Comparison of ENCODE assay signal across 8 mouse cellular contexts in genomic region chr8:110901839-110902578, GRCm38 (mm10). TPM values are rescaled to one million over a fixed set of nuclear protein-coding genes. Genes with fewer than 3 reads are reported as not detected.
A peak's percentile ranks its signal among the peaks of the same experiment; 100 is the strongest.
DNase-seq lines count a peak whose midpoint lies in the region; ATAC-seq and TF ChIP-seq lines count a peak whose summit lies in the region.

TSS of gene Fuk (minus strand) at chr8:110902488.

- 3% methylated on average over 30 of the region's 30 CpGs for WGBS in hindbrain, embryonic 10.5 days
- WGBS in lung, postnatal 0 days: 3% methylated on average over 30 of the region's 30 CpGs

- no peak for TF ChIP-seq CTCF in lung, postnatal 0 days (IDR thresholded peaks at IDR 0.05)

- peak within 1 kb of the TSS; percentile 85 for H3K27ac ChIP-seq in hindbrain, embryonic 10.5 days
- no peak within 1 kb of the TSS for H3K27ac ChIP-seq in lung, postnatal 0 days (ENCODE audit: low read length)

- no peaks in the 10 kb centered on the region for H3K9me3 ChIP-seq in hindbrain, embryonic 10.5 days
- H3K9me3 ChIP-seq in lung, postnatal 0 days (ENCODE audit: low read length): no peaks in the 10 kb centered on the region

- peak; percentile 95 for ATAC-seq in frontal cortex, adult (ENCODE audit: low TSS enrichment)
- ATAC-seq in lung, postnatal 0 days: peak; percentile 97

- no peaks in the 10 kb centered on the region for H3K27me3 ChIP-seq in hindbrain, embryonic 10.5 days (ENCODE audit: insufficient read depth, poor library complexity, severe bottlenecking)
- no peaks in the 10 kb centered on the region for H3K27me3 ChIP-seq in lung, postnatal 0 days (replicated peaks; ENCODE audit: insufficient read depth, low read length)

- DNase-seq in NIH3T3 (ENCODE audit: low read depth): peak; percentile 88
- peak; percentile 87 for DNase-seq in cerebellum, adult 9-10 months
- peak; percentile 75 for DNase-seq in hindbrain, embryonic 10.5 days (ENCODE audit: low spot score)
- peak; percentile 82 for DNase-seq in layer of hippocampus, adult 9-11 months
- DNase-seq in lung, postnatal 0 days (ENCODE audit: low spot score): peak; percentile 83
- DNase-seq in ovary, postnatal 14 days (ENCODE audit: low spot score): peak; percentile 78
- DNase-seq in thymus, postnatal 10 days (ENCODE audit: low spot score in 2 of 2): peak; percentile 76 to 81

- no peak for TF ChIP-seq EP300 in lung, postnatal 0 days (IDR thresholded peaks at IDR 0.05)

- H3K9ac ChIP-seq in lung, postnatal 0 days (replicated peaks; ENCODE audit: low read depth): peak within 1 kb of the TSS; percentile 52

- peaks cover 20% of the 10 kb centered on the region for H3K36me3 ChIP-seq in hindbrain, embryonic 10.5 days
- no peaks in the 10 kb centered on the region for H3K36me3 ChIP-seq in lung, postnatal 0 days (ENCODE audit: insufficient read depth, low read length)

- peak within 1 kb of the TSS; percentile 76 for H3K4me2 ChIP-seq in lung, postnatal 0 days (replicated peaks; ENCODE audit: low read depth, low read length)

- peaks cover 15% of the 10 kb centered on the region for H3K4me1 ChIP-seq in hindbrain, embryonic 10.5 days (replicated peaks)
- H3K4me1 ChIP-seq in lung, postnatal 0 days (ENCODE audit: insufficient read depth, low read depth, low read length): no peaks in the 10 kb centered on the region

- H3K4me3 ChIP-seq in hindbrain, embryonic 10.5 days: peak within 1 kb of the TSS; percentile 85
- peak within 1 kb of the TSS; percentile 74 for H3K4me3 ChIP-seq in lung, postnatal 0 days (ENCODE audit: low read depth, low read length)

RNA-seq across cellular contexts. Expression of gene Fuk, which starts in this region (rescaled TPM):
- 11.3 and 12.4 TPM in 2 replicates for polyA plus RNA-seq in hindbrain, embryonic 10.5 days (2016; fragmentation: Nextera tagmentation; extraction: Ambion mirVana)
- 6.2 and 6.7 TPM in 2 replicates for polyA plus RNA-seq in lung, postnatal 0 days (2015; fragmentation: Nextera tagmentation; extraction: Ambion mirVana)
